Comparison of ENCODE assay signal across 8 mouse cellular contexts in genomic region chr7:24885468-24886307, GRCm38 (mm10). TPM values are rescaled to one million over a fixed set of nuclear protein-coding genes. Genes with fewer than 3 reads are reported as not detected.
DNase-seq lines count a peak whose midpoint lies in the region; ATAC-seq and TF ChIP-seq lines count a peak whose summit lies in the region.

No protein-coding gene starts in this region.

- no peaks in the 10 kb centered on the region for H3K27me3 ChIP-seq in heart, embryonic 12.5 days (replicated peaks)
- no peaks in the 10 kb centered on the region for H3K27me3 ChIP-seq in ES-Bruce4 (ENCODE audit: control insufficient read depth, insufficient read depth, low read length, poor library complexity, severe bottlenecking)
- no peaks in the 10 kb centered on the region for H3K27me3 ChIP-seq in forebrain, postnatal 0 days (ENCODE audit: insufficient read depth, low read length)

- peak overlapping the region; percentile 85 for H3K4me2 ChIP-seq in heart, embryonic 12.5 days
- H3K4me2 ChIP-seq in forebrain, postnatal 0 days (ENCODE audit: low read depth): peak overlapping the region; percentile 83

- TF ChIP-seq POLR2A in ES-Bruce4 (IDR thresholded peaks at IDR 0.05; ENCODE audit: insufficient read depth, low read length): no peak

- peak overlapping the region; percentile 93 for H3K4me3 ChIP-seq in heart, embryonic 12.5 days
- H3K4me3 ChIP-seq in ES-Bruce4 (ENCODE audit: low read depth, low read length) (peak overlapping the region; percentile 90), macrophage (ENCODE audit: inconsistent target) (peak overlapping the region; percentile 84)
- peak overlapping the region; percentile 99 for H3K4me3 ChIP-seq in forebrain, postnatal 0 days (ENCODE audit: low read depth, low read length)

- DNase-seq in heart, postnatal 10 days: no peak
- no peak for DNase-seq in forebrain, postnatal 0 days
- DNase-seq in thymus, postnatal 14 days: no peak
- DNase-seq in frontal cortex, postnatal 36 days (ENCODE audit: low spot score in 2 of 2): no peak
- no peak for DNase-seq in cerebellum, postnatal 25 days

- no peaks in the 10 kb centered on the region for H3K9me3 ChIP-seq in heart, embryonic 12.5 days (replicated peaks)
- no peaks in the 10 kb centered on the region for H3K9me3 ChIP-seq in ES-Bruce4 (replicated peaks; ENCODE audit: control insufficient read depth, insufficient read depth, low read length, poor library complexity, severe bottlenecking)
- no peaks in the 10 kb centered on the region for H3K9me3 ChIP-seq in forebrain, postnatal 0 days (ENCODE audit: low read length)

- peaks cover 27% of the 10 kb centered on the region for H3K4me1 ChIP-seq in heart, embryonic 12.5 days (replicated peaks)
- no peaks in the 10 kb centered on the region for H3K4me1 ChIP-seq in ES-Bruce4 (ENCODE audit: control insufficient read depth, insufficient read depth, low read length)
- peaks cover 6% of the 10 kb centered on the region for H3K4me1 ChIP-seq in forebrain, postnatal 0 days (ENCODE audit: insufficient read depth)

- peaks cover 35% of the 10 kb centered on the region for H3K79me2 ChIP-seq in macrophage (ENCODE audit: inconsistent target)

- TF ChIP-seq EP300 in ES-Bruce4 (IDR thresholded peaks at IDR 0.05; ENCODE audit: insufficient read depth, low read depth, low read length): no peak

- H3K9ac ChIP-seq in heart, embryonic 12.5 days: peak overlapping the region; percentile 99
- peak overlapping the region; percentile 97 for H3K9ac ChIP-seq in ES-Bruce4 (ENCODE audit: low read depth, poor library complexity, severe bottlenecking)
- peak overlapping the region; percentile 100 for H3K9ac ChIP-seq in forebrain, postnatal 0 days

- intact Hi-C loops in heart, postnatal 10 days (cut with DNase I): no loop called here

- no peak for TF ChIP-seq CTCF in ES-Bruce4 (IDR thresholded peaks at IDR 0.05; ENCODE audit: low read depth, low read length)
- no peak for TF ChIP-seq CTCF in forebrain, postnatal 0 days (IDR thresholded peaks at IDR 0.05; ENCODE audit: low read depth)

- ATAC-seq in heart, embryonic 12.5 days (ENCODE audit: insufficient number of reproducible peaks, low FRiP score): no peak
- no peak for ATAC-seq in forebrain, postnatal 0 days

- H3K27ac ChIP-seq in heart, embryonic 12.5 days (ENCODE audit: poor library complexity, severe bottlenecking): no peak overlapping the region
- H3K27ac ChIP-seq in ES-Bruce4 (ENCODE audit: insufficient read depth, low read length) (peak overlapping the region; percentile 70), macrophage (peak overlapping the region; percentile 72)
- no peak overlapping the region for H3K27ac ChIP-seq in forebrain, postnatal 0 days (ENCODE audit: low read depth, low read length)

- WGBS in heart, embryonic 12.5 days: 42% methylated on average over 12 of the region's 12 CpGs
- 44% methylated on average over 12 of the region's 12 CpGs for WGBS in forebrain, postnatal 0 days
- 8% methylated on average over 9 of the region's 12 CpGs for WGBS in macrophage (ENCODE audit: missing documents)

- peaks cover 52% of the 10 kb centered on the region for H3K36me3 ChIP-seq in heart, embryonic 12.5 days
- H3K36me3 ChIP-seq in ES-Bruce4 (ENCODE audit: control insufficient read depth, insufficient read depth, low read length, poor library complexity, severe bottlenecking) (peaks cover 49% of the 10 kb centered on the region), macrophage (ENCODE audit: inconsistent target) (peaks cover 39% of the 10 kb centered on the region)
- H3K36me3 ChIP-seq in forebrain, postnatal 0 days (ENCODE audit: insufficient read depth): peaks cover 50% of the 10 kb centered on the region

RNA-seq across cellular contexts. Expression of gene Rps19, which starts 1.5 kb away (rescaled TPM):
- 1,145 and 1,216 TPM in 2 replicates for polyA plus RNA-seq in heart, embryonic 12.5 days (2016; fragmentation: Nextera tagmentation; extraction: Ambion mirVana)
- total RNA-seq in heart, postnatal 10 days (2021): 100 to 1,000 TPM; 752 to 777 TPM
- polyA plus RNA-seq in ES-Bruce4 (2011; ENCODE audit: insufficient read depth, insufficient read length, low read depth, missing spikeins): 2,100 and 2,446 TPM in 2 replicates
- total RNA-seq in forebrain, postnatal 0 days (2014; rRNA removed): 581 and 723 TPM in 2 replicates
- 1,350 and 1,888 TPM in 2 replicates for polyA plus RNA-seq in forebrain, postnatal 0 days (2015; fragmentation: Nextera tagmentation; extraction: Ambion mirVana)
- 100 to 1,000 TPM in 25 of 26 experiments, 10 to 100 TPM in 1; 91.4 to 296 (median 150) TPM for total RNA-seq in macrophage (2018; cell fraction: chromatin; rRNA removed)
- total RNA-seq in macrophage (2018; cell fraction: cytosol; rRNA removed): 1,000 to 10,000 TPM in 12 of 26 experiments, 100 to 1,000 TPM in 14; 496 to 1,324 (median 876) TPM
- total RNA-seq in macrophage (2018; cell fraction: nucleus; rRNA removed): 100 to 1,000 TPM; 113 to 335 (median 188) TPM
- polyA plus RNA-seq in macrophage (2018): 136 to 976 TPM (median 876 TPM) in 3 replicates

RNA-seq across cellular contexts. Expression of gene Cd79a, which starts 11.5 kb away (rescaled TPM):
- 0.15 TPM in 1 of 2 replicates, not detected in the other for polyA plus RNA-seq in heart, embryonic 12.5 days (2016; fragmentation: Nextera tagmentation; extraction: Ambion mirVana)
- 1 to 10 TPM; 1.3 to 1.8 TPM for total RNA-seq in heart, postnatal 10 days (2021)
- polyA plus RNA-seq in ES-Bruce4 (2011; ENCODE audit: insufficient read depth, insufficient read length, low read depth, missing spikeins): 2.8 and 2.9 TPM in 2 replicates
- total RNA-seq in forebrain, postnatal 0 days (2014; rRNA removed): 0.15 and 0.33 TPM in 2 replicates
- 0.47 and 0.54 TPM in 2 replicates for polyA plus RNA-seq in forebrain, postnatal 0 days (2015; fragmentation: Nextera tagmentation; extraction: Ambion mirVana)
- not detected for total RNA-seq in macrophage (2018; cell fraction: chromatin; rRNA removed)
- under 1 TPM in 9 of 26 experiments, not detected in 17; 0.05 to 0.43 (median 0.13) TPM for total RNA-seq in macrophage (2018; cell fraction: cytosol; rRNA removed)
- 1 to 10 TPM in 1 of 26 experiments, under 1 TPM in 3, not detected in 22; 0.40 to 1.8 (median 0.63) TPM for total RNA-seq in macrophage (2018; cell fraction: nucleus; rRNA removed)
- 0.44 TPM in 1 of 3 replicates, not detected in the others for polyA plus RNA-seq in macrophage (2018)

RNA-seq across cellular contexts. Expression of gene Dmrtc2, which starts 15.8 kb away (rescaled TPM):
- polyA plus RNA-seq in heart, embryonic 12.5 days (2016; fragmentation: Nextera tagmentation; extraction: Ambion mirVana): not detected in 2 replicates
- not detected for total RNA-seq in heart, postnatal 10 days (2021)
- polyA plus RNA-seq in ES-Bruce4 (2011; ENCODE audit: insufficient read depth, insufficient read length, low read depth, missing spikeins) (0.75 and 1.1 TPM in 2 replicates), macrophage (2018) (not detected in 3 replicates)
- total RNA-seq in forebrain, postnatal 0 days (2014; rRNA removed): 0.08 TPM in 1 of 2 replicates, not detected in the other
- 0.23 and 0.28 TPM in 2 replicates for polyA plus RNA-seq in forebrain, postnatal 0 days (2015; fragmentation: Nextera tagmentation; extraction: Ambion mirVana)
- total RNA-seq in macrophage (2018; cell fraction: chromatin; rRNA removed): not detected
- not detected for total RNA-seq in macrophage (2018; cell fraction: cytosol; rRNA removed)
- not detected for total RNA-seq in macrophage (2018; cell fraction: nucleus; rRNA removed)

RNA-seq across cellular contexts. Expression of gene Lypd4, which starts 15.9 kb away (rescaled TPM):
- polyA plus RNA-seq in heart, embryonic 12.5 days (2016; fragmentation: Nextera tagmentation; extraction: Ambion mirVana): not detected in 2 replicates
- total RNA-seq in heart, postnatal 10 days (2021): not detected
- polyA plus RNA-seq in ES-Bruce4 (2011; ENCODE audit: insufficient read depth, insufficient read length, low read depth, missing spikeins): not detected in 2 replicates
- total RNA-seq in forebrain, postnatal 0 days (2014; rRNA removed): not detected in 2 replicates
- polyA plus RNA-seq in forebrain, postnatal 0 days (2015; fragmentation: Nextera tagmentation; extraction: Ambion mirVana): not detected in 2 replicates
- total RNA-seq in macrophage (2018; cell fraction: chromatin; rRNA removed): not detected
- total RNA-seq in macrophage (2018; cell fraction: cytosol; rRNA removed): not detected
- 1 to 10 TPM in 1 of 26 experiments, not detected in 25; 1.2 TPM for total RNA-seq in macrophage (2018; cell fraction: nucleus; rRNA removed)
- not detected in 3 replicates for polyA plus RNA-seq in macrophage (2018)

RNA-seq across cellular contexts. Expression of gene Arhgef1, which starts 17.0 kb away (rescaled TPM):
- polyA plus RNA-seq in heart, embryonic 12.5 days (2016; fragmentation: Nextera tagmentation; extraction: Ambion mirVana): 82.7 and 83.0 TPM in 2 replicates
- total RNA-seq in heart, postnatal 10 days (2021): 10 to 100 TPM; 75.3 to 87.0 TPM
- polyA plus RNA-seq in ES-Bruce4 (2011; ENCODE audit: insufficient read depth, insufficient read length, low read depth, missing spikeins) (90.5 and 108 TPM in 2 replicates), macrophage (2018) (54.7 to 102 TPM (median 79.9 TPM) in 3 replicates)
- total RNA-seq in forebrain, postnatal 0 days (2014; rRNA removed): 24.5 and 30.3 TPM in 2 replicates
- polyA plus RNA-seq in forebrain, postnatal 0 days (2015; fragmentation: Nextera tagmentation; extraction: Ambion mirVana): 16.7 and 26.8 TPM in 2 replicates
- total RNA-seq in macrophage (2018; cell fraction: chromatin; rRNA removed): 1,000 to 10,000 TPM in 3 of 26 experiments, 100 to 1,000 TPM in 23; 295 to 1,200 (median 630) TPM
- total RNA-seq in macrophage (2018; cell fraction: cytosol; rRNA removed): 10 to 100 TPM; 50.1 to 95.8 (median 74.8) TPM
- total RNA-seq in macrophage (2018; cell fraction: nucleus; rRNA removed): 100 to 1,000 TPM; 119 to 539 (median 222) TPM

Comparison
In these comparisons a context has a peak if more than half of its experiments do, and no peak if none do; other contexts are left out.
1. H3K27ac ChIP-seq: peak in ES-Bruce4 (single experiment) and macrophage (single experiment); none in heart, embryonic 12.5 days (single experiment) and forebrain, postnatal 0 days (single experiment).
2. Peak in every context shown above with its lines, with median percentiles within 50 percentile points of each other: H3K4me3 ChIP-seq and H3K9ac ChIP-seq.